Mouse (Mus musculus) macrophage (primary cell): ENCODE data around the gene Ano8. TPM values are rescaled to one million over a fixed set of nuclear protein-coding genes. Genes with fewer than 3 reads are reported as not detected.

Source experiments
- H3K27ac ChIP-seq: fragments of 350-480 bp; formaldehyde crosslinking; 2 replicates; pipeline ENCODE4 v1.9.0; 2021
- H3K36me3 ChIP-seq: fragments of 350-480 bp; formaldehyde crosslinking; 2 replicates; pipeline ENCODE4 v1.9.0; 2021; ENCODE audit errors: inconsistent target
- H3K4me3 ChIP-seq: fragments of 350-480 bp; formaldehyde crosslinking; 2 replicates; pipeline ENCODE4 v1.9.0; 2021; ENCODE audit errors: inconsistent target
- H3K79me2 ChIP-seq: fragments of 350-480 bp; formaldehyde crosslinking; 2 replicates; pipeline ENCODE4 v1.9.0; 2021; ENCODE audit errors: inconsistent target
- WGBS: methylation state at CpG from one replicate; pipeline ENCODE4 v1.1.7; 2026; ENCODE audit warnings: inconsistent platforms; ENCODE audit not compliant: missing documents; 5-methylcytosine and 5-hydroxymethylcytosine counted together
- polyA plus RNA-seq: library from polyadenylated mRNA; stranded (reverse); fragments of 250-400 nt; gene quantifications from 3 replicates; pipeline ENCODE4 v1.2.4, GENCODE M21; 2018; ENCODE audit warnings: inconsistent platforms

Gene Ano8
- polyA plus RNA-seq, 1 experiment from 2014 or later = 3.4 TPM

DNA sequence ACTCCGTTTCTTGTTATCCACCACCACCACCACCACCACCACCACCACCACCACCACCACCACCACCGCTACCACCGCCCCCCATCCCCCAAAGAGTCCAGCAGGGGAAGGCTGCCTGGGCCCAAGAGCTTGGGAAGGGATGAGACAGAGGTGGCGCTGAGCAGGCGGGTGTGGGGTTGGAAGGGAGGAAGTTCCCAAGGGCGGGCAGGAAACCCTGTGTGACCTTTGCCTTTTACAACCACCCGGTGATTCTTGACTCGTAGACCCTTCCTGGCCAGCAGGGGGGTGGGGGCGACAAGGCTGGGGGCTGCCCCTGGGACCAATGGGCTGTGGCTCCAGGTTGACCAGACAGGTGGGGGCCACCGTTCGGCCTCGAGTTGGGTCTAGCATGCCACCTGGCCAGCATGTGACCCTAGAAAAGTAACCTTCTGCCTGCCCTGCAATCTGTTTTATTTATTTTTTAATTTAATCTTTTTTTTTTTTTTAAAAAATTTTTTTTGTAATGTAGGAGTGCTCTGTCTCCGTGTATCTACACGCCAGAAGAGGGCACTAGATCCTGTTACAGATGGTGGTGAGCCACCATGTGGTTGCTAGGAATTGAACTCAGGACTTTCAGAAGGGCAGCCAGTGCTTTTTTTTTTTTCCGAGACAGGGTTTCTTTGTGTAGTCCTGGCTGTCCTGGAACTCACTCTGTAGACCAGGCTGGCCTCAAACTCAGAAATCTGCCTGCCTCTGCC is 27.4 kb upstream of the Ano8 start:
- Histone ChIP-seq H3K36me3 (no peaks in the 10 kb centered on the region), H3K27ac (no peak overlapping the region), H3K79me2 (no peaks in the 10 kb centered on the region), H3K4me3 (no peak overlapping the region)
- 41% methylated on average over 12 of the region's 15 CpGs for WGBS

- Histone ChIP-seq H3K4me3 (no peak within 1 kb of the TSS), H3K27ac (no peak within 1 kb of the TSS), H3K79me2 (no peaks in the 10 kb centered on the region), H3K36me3 (no peaks in the 10 kb centered on the region)
- WGBS = 4% methylated on average over 14 of the region's 14 CpGs
These were observed 25.9 kb upstream of the Ano8 start, which contains the start of gene Plvap for GRCm38 (mm10) chr8:71511644-71512043. Plvap (minus strand) TSS chr8:71511752.

DNA sequence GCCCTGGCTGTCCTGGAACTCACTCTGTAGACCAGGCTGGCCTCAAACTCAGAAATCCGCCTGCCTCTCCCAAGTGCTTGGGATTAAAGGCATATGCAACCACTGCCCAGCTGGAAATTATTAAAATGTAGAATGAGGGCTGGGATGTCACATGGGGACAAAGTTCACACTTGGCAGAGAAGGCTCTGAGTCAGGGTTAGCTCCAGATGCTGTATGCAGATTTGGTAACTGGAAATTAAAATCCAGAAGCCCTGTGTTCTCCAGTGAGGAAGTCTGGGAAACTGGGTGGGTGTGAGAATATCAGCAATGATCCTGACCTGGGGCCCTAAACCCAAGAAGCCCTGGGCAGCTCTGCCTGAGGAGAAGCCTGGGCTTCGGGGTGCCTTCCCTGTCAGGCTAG is 23.6 kb upstream of the Ano8 start:
- no peak overlapping the region for H3K4me3 ChIP-seq
- 96% methylated on average over 2 of the region's 2 CpGs for WGBS
- H3K36me3 ChIP-seq = no peaks in the 10 kb centered on the region
- no peaks in the 10 kb centered on the region for H3K79me2 ChIP-seq
- H3K27ac ChIP-seq = no peak overlapping the region

- Histone ChIP-seq H3K4me3 (no peak overlapping the region), H3K36me3 (no peaks in the 10 kb centered on the region), H3K27ac (no peak overlapping the region), H3K79me2 (no peaks in the 10 kb centered on the region)
- WGBS = 2% methylated on average over 53 of the region's 61 CpGs
These were observed 21.9 kb upstream of the Ano8 start for GRCm38 (mm10) chr8:71507589-71508104.

GRCm38 (mm10) chr8:71505979-71506378 is 20.2 kb upstream of the Ano8 start:
- Histone ChIP-seq H3K79me2 (no peaks in the 10 kb centered on the region), H3K36me3 (no peaks in the 10 kb centered on the region), H3K4me3 (no peak overlapping the region), H3K27ac (no peak overlapping the region)
- WGBS = 90% methylated on average over 4 of the region's 4 CpGs

GRCm38 (mm10) chr8:71505326-71505725 is 19.6 kb upstream of the Ano8 start:
- no peak overlapping the region for H3K27ac ChIP-seq
- no peaks in the 10 kb centered on the region for H3K36me3 ChIP-seq
- no peak overlapping the region for H3K4me3 ChIP-seq
- no peaks in the 10 kb centered on the region for H3K79me2 ChIP-seq
- 100% methylated on average over 4 of the region's 4 CpGs for WGBS

GRCm38 (mm10) chr8:71504349-71504748 is 18.6 kb upstream of the Ano8 start:
- no peaks in the 10 kb centered on the region for H3K36me3 ChIP-seq
- no peak overlapping the region for H3K4me3 ChIP-seq
- WGBS = 98% methylated on average over 4 of the region's 4 CpGs
- H3K27ac ChIP-seq = no peak overlapping the region
- H3K79me2 ChIP-seq = no peaks in the 10 kb centered on the region

DNA sequence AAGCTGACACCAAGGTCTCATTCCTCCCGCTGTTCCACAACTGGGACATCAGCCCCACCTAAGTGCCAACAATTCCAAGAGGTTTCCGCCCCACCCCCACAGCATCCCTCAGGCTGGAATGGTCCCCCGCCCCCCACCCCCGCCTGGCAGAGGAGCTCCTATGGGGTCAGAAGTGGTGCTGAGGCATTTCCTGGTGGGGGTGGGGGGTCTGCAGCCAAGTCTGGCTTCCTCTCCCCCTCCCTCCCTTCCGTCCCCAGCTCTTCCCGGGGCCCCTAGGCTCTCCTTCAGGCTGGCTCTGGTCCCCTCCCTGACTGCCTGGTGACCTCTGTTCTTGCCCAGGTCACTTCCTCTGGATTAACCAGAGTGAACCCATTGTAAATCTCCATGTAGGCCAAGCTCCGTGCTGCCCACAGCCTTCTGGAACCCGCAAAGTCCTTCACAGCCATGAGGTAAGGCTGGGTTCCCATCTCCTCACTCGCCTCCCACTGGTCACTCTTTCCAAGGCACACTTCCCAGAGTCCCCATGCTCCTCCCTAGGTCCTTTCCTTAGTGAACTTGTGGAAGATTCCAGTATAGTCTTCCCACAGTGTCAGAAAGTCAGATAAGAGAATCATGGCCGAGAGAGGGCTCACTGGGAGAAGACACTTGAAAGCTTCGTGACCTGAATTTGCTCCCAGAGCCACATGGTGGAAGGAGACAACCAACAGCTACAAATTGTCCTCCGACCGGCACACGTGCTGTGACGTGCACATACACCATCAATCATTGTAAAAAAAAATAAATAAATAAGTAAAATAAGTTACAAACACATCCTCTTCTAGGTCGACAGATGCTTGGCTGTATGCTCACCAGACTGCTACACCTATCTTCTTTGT is 13.3 kb upstream of the Ano8 start:
- H3K4me3 ChIP-seq = no peak overlapping the region
- H3K36me3 ChIP-seq = peaks cover 5% of the 10 kb centered on the region; the same call in 1 of the 2 replicates
- WGBS = 74% methylated on average over 14 of the region's 16 CpGs
- no peak overlapping the region for H3K27ac ChIP-seq
- H3K79me2 ChIP-seq = no peaks in the 10 kb centered on the region

DNA sequence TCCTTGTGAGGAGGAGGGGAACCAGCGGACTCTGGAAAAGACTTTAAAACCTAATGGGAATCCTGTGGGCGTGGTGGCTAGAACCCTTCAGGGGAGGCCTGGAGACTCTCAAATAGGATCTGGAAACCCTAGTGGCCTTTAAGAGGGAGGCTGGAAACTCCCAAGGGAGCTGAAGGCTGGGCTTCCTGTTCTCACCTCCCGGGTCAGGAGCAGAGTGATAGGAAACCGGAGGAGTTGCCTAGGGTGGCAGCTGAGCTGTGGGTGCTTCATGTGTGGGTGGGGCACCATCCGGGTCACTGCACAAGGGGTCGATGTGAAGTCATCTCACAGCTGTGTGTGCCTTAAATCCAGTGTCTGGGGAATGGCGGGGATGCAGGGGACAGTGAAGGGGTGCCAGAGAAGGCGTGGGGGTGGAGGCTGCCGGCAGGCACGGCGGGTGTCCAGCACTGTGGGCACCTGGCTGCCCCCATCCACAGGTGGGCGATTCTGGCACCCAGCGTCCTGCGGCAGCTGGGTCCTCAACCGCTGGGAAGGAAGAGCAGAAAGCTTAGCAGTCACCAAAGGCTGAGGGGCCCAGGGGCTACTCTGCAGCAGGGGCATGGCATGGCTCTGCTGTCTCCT is 12.2 kb upstream of the Ano8 start:
- peaks cover 9% of the 10 kb centered on the region; the same call in 1 of the 2 replicates for H3K36me3 ChIP-seq
- H3K27ac ChIP-seq = no peak overlapping the region
- no peak overlapping the region for H3K4me3 ChIP-seq
- WGBS = 85% methylated on average over 15 of the region's 15 CpGs
- no peaks in the 10 kb centered on the region for H3K79me2 ChIP-seq

DNA sequence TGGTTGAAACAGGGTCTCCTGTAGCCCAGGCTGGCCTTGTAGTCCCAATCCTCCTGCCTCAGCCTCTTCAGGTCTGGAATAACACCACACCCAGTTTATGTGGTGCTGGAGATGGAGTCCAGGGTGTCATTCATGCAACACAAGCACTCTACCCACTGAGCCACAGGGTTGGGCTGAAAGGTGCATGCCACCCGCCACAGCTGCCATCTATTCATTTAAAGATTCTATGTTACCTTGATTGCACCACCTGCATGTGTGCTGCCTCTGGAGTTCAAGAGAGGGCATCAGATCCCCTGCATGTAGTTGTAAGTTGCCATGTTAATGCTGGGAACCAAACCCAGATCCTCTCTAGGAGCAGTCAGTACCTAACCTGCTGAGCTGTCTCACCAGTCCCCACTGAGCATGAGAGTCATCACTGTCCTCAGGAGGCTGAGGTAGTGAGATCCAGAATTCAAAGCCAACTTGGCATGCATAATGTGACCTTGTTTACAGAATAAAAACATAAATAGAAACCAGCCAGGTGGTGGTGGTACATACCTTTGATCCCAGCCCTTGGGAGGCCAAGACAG is 11.4 kb upstream of the Ano8 start:
- Histone ChIP-seq H3K79me2 (no peaks in the 10 kb centered on the region), H3K36me3 (peaks cover 13% of the 10 kb centered on the region; the same call in 1 of the 2 replicates), H3K27ac (no peak overlapping the region), H3K4me3 (no peak overlapping the region)
- WGBS = 86% methylated on average over 1 of the region's 1 CpGs

- Histone ChIP-seq H3K36me3 (peaks cover 17% of the 10 kb centered on the region; the same call in 1 of the 2 replicates), H3K4me3 (no peak overlapping the region), H3K79me2 (no peaks in the 10 kb centered on the region), H3K27ac (no peak overlapping the region)
- WGBS = 86% methylated on average over 10 of the region's 11 CpGs
These were observed 10.7 kb upstream of the Ano8 start for GRCm38 (mm10) chr8:71496481-71496880.

GRCm38 (mm10) chr8:71495811-71496210 is 10.0 kb upstream of the Ano8 start:
- 94% methylated on average over 5 of the region's 5 CpGs for WGBS
- H3K4me3 ChIP-seq = no peak overlapping the region
- H3K36me3 ChIP-seq = peaks cover 20% of the 10 kb centered on the region; the same call in 1 of the 2 replicates
- H3K27ac ChIP-seq = no peak overlapping the region
- no peaks in the 10 kb centered on the region for H3K79me2 ChIP-seq

- no peak overlapping the region for H3K27ac ChIP-seq
- WGBS = 25% methylated on average over 10 of the region's 16 CpGs
- peaks cover 27% of the 10 kb centered on the region; the same call in 1 of the 2 replicates for H3K36me3 ChIP-seq
- H3K4me3 ChIP-seq = no peak overlapping the region
- H3K79me2 ChIP-seq = peaks cover 2% of the 10 kb centered on the region; the same call in 1 of the 2 replicates
These were observed 9.3 kb upstream of the Ano8 start for GRCm38 (mm10) chr8:71495039-71495438.

DNA sequence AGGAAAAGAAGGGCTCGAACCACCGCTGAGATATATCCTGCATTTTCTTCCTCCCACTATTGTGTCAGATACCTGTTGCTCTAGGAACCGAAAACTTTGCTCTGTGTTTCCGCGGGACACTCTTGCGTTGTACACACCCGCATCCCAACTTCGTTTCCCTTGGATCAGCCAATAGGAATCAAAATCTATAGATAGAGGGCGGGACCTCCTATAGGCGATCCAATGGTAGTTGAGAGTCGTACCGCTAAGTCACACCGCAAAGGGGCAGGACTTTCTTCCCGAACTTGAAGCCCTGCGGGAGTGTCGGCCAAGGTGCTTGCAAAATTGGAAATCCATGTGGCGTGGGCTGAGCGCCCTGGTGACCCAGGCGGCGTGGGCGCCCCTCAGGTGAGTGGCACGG is 2.7 kb upstream of the Ano8 start:
- peaks cover 12% of the 10 kb centered on the region for H3K79me2 ChIP-seq
- H3K36me3 ChIP-seq = peaks cover 18% of the 10 kb centered on the region; the same call in 1 of the 2 replicates
- 0% methylated on average over 22 of the region's 22 CpGs for WGBS
- peak overlapping the region; percentile 62 for H3K27ac ChIP-seq
- H3K4me3 ChIP-seq = peak overlapping the region; percentile 72
